Mouse (Mus musculus) midbrain, embryonic 16.5 days (tissue): Measurements from ENCODE around the gene Hist1h2bk. TPM values are rescaled to one million over a fixed set of nuclear protein-coding genes. Genes with fewer than 3 reads are reported as not detected.
A peak's percentile ranks its signal among the peaks of the same experiment; 100 is the strongest.
"Not testable (repeated sequence)": the region's sequence is repeated elsewhere in the genome, so short reads cannot be mapped to it uniquely, and the experiment has no call there.

ENCODE experiments used
- ATAC-seq: fragments of 200-750 bp; cut with Nextera tagmentation; 2 replicates; pipeline ENCODE4 v1.8.0; 2017; ENCODE audit warnings: moderate TSS enrichment
- H3K27ac ChIP-seq: fragments of 300-500 bp; sonication (generic); 2 replicates; pipeline ENCODE4 v1.5.1; 2014; ENCODE audit warnings: mild to moderate bottlenecking, low read length, mixed read lengths
- H3K27me3 ChIP-seq: fragments of 300-500 bp; sonication (generic); 2 replicates; pipeline ENCODE4 v1.6.1; 2014; ENCODE audit warnings: low read depth, low read length, mixed read lengths; ENCODE audit not compliant: control insufficient read depth, insufficient read depth
- H3K36me3 ChIP-seq: fragments of 300-500 bp; sonication (generic); 2 replicates; pipeline ENCODE4 v1.6.1; 2014; ENCODE audit warnings: mild to moderate bottlenecking, low read length, moderate library complexity, mixed read lengths; ENCODE audit not compliant: control insufficient read depth, insufficient read depth
- H3K4me1 ChIP-seq: fragments of 300-500 bp; sonication (generic); 2 replicates; pipeline ENCODE4 v1.6.1; 2014; ENCODE audit warnings: mild to moderate bottlenecking, low read length, mixed read lengths; ENCODE audit not compliant: control insufficient read depth, insufficient read depth
- H3K4me2 ChIP-seq: fragments of 300-500 bp; sonication (generic); 2 replicates; pipeline ENCODE4 v1.6.1; 2014; ENCODE audit warnings: mild to moderate bottlenecking, low read length, mixed read lengths
- H3K4me3 ChIP-seq: fragments of 300-500 bp; sonication (generic); 2 replicates; pipeline ENCODE4 v1.5.1; 2014; ENCODE audit warnings: low read depth, mild to moderate bottlenecking, low read length, moderate library complexity, mixed read lengths
- H3K9ac ChIP-seq: fragments of 300-500 bp; sonication (generic); 2 replicates; pipeline ENCODE4 v1.6.1; 2014; ENCODE audit warnings: low read depth, low read length, mixed read lengths
- H3K9me3 ChIP-seq: fragments of 300-500 bp; sonication (generic); replicated peaks from 2 replicates; pipeline ENCODE4 v1.6.1; 2014; ENCODE audit warnings: mild to moderate bottlenecking, low read length, mixed read lengths; ENCODE audit not compliant: control insufficient read depth, poor library complexity, severe bottlenecking
- WGBS: fragments of 180-500 bp; shearing (Covaris S2); extraction: QIAGEN DNeasy Blood & Tissue Kit; methylation state at CpG from one replicate; pipeline ENCODE4 v1.1.7; 2014; 5-methylcytosine and 5-hydroxymethylcytosine counted together
- polyA plus RNA-seq: library from polyadenylated mRNA; unstranded; fragments of >200 nt; fragmentation: Nextera tagmentation; extraction: Ambion mirVana; gene quantifications from 2 replicates; pipeline ENCODE4 v1.2.1, GENCODE M21; 2015

Gene Hist1h2bk
- polyA plus RNA-seq, 1 experiment from 2014 or later: not detected

DNA sequence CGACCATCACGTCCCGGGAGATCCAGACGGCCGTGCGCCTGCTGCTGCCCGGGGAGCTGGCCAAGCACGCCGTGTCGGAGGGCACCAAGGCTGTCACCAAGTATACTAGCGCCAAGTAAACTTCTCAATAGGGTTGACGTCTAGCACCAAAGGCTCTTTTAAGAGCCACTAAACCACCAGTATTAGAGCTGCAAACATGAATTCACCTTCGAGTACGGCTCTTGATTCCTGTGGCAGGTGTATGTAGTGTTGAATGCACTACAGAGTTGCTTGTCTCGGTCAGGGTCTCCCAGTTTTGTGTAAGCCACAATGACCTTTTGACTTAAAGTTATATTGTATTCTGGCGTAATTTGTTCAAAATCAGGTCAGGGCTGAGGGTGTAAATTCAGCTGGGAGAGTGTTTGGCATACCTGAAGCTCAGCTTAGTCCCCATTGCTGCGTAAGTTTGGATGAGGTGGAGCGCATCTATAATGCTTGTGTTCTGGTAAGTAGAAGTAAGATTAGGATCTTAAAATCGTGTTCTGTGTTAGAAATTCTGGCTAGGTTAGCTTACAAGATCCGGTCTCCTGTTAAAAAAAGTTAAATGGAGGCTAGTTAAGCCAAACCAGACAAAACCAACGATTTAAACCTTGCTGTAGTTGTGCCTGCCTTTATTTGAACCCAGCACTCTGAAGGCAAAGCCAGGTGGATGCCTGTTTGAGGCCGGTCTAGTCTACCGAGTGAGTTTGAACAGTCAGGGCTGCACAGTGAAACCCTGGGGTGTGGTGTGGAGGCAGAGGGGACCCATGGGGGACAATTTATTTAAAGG is 683 bp downstream of the Hist1h2bk start:
- peak; percentile 22; the same call in 1 of the 2 replicates for ATAC-seq
- H3K9ac ChIP-seq: 0 out of 2 replicates have a peak overlapping the region, but pooled peaks have one; percentile 21

DNA sequence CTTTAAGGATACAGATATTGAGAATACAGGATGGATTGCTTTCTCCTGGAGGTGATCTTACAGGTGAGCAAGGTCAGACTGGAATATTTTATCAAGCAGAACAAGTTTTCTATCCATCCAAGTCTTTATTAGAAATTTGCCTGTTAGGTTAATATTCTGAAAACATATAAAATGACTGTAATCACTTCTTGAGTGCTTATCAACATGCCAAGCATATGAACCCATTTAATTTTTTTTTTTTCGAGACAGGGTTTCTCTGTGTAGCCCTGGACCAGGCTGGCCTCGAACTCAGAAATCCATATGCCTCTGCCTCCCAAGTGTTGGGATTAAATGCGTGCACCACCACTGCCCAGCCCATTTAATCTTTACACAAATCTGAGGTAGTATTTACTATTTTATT is 1.3 kb downstream of the Hist1h2bk start:
- WGBS: 65% methylated on average over 3 of the region's 3 CpGs
- Histone ChIP-seq H3K36me3 (no peaks in the 10 kb centered on the region), H3K4me1 (peaks cover 29% of the 10 kb centered on the region), H3K27me3 (no peaks in the 10 kb centered on the region), H3K4me3 (no peak overlapping the region), H3K9ac (no peak overlapping the region), H3K9me3 (no peaks in the 10 kb centered on the region), H3K27ac (no peak overlapping the region), H3K4me2 (no peak overlapping the region; the same call in 1 of the 2 replicates)
- ATAC-seq: no peak

More for the DNA sequence above, 683 bp downstream of the Hist1h2bk start:
- Histone ChIP-seq H3K4me3 (peak overlapping the region; percentile 40), H3K4me1 (peaks cover 25% of the 10 kb centered on the region), H3K27ac (peak overlapping the region; percentile 59; the same call in 1 of the 2 replicates), H3K36me3 (no peaks in the 10 kb centered on the region), H3K27me3 (no peaks in the 10 kb centered on the region), H3K4me2 (peak overlapping the region; percentile 74), H3K9me3 (no peaks in the 10 kb centered on the region)
- WGBS: 2% methylated on average over 17 of the region's 23 CpGs

DNA sequence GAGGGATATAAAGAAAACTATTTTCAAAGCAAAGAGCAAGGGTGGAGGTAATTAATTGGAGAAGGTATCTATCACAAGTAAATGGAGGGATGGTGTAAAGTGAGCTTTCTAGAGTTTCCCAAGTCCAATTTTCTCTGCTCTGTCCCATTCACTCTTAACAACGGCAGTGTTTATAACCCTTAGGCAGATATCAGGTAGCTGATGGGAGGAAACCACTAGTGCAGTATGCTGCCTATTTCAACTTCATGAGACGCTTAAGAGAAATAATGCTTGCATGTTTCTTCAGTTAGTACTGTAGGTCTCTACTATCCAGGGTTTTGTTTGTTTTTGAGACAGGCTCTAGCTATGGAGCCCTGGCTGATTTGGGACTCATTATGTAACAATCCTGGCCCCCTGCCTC is 1.7 kb downstream of the Hist1h2bk start:
- no peak overlapping the region for H3K4me2 ChIP-seq
- 79% methylated on average over 2 of the region's 2 CpGs for WGBS
- no peaks in the 10 kb centered on the region for H3K9me3 ChIP-seq
- H3K4me1 ChIP-seq: peaks cover 33% of the 10 kb centered on the region
- no peak overlapping the region for H3K9ac ChIP-seq
- H3K4me3 ChIP-seq: no peak overlapping the region
- H3K36me3 ChIP-seq: no peaks in the 10 kb centered on the region
- no peak for ATAC-seq
- H3K27me3 ChIP-seq: no peaks in the 10 kb centered on the region
- no peak overlapping the region for H3K27ac ChIP-seq

DNA sequence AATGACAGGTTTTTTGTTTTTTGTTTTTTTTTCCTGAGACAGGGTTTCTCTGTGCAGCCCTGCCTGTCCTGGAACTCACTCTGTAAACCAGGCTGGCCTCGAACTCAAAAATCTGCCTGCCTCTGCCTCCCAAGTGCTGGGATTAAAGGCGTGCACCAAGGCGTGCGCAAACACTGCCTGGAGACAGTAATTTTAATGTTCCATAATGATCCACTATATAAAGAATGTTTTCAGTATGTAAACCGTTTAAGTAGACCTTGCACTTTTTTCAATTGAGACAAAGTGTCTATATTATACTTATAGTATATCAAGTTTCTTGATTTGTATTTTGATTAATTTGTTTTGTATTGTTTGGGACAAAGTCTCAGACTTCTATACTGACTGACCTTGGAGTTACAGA is 3.7 kb downstream of the Hist1h2bk start:
- H3K9me3 ChIP-seq: no peaks in the 10 kb centered on the region
- H3K9ac ChIP-seq: no peak overlapping the region
- no peaks in the 10 kb centered on the region for H3K27me3 ChIP-seq
- H3K36me3 ChIP-seq: no peaks in the 10 kb centered on the region
- 66% methylated on average over 5 of the region's 5 CpGs for WGBS
- no peak overlapping the region for H3K4me2 ChIP-seq
- no peak for ATAC-seq
- H3K4me1 ChIP-seq: peaks cover 40% of the 10 kb centered on the region
- no peak overlapping the region for H3K4me3 ChIP-seq
- no peak overlapping the region for H3K27ac ChIP-seq

DNA sequence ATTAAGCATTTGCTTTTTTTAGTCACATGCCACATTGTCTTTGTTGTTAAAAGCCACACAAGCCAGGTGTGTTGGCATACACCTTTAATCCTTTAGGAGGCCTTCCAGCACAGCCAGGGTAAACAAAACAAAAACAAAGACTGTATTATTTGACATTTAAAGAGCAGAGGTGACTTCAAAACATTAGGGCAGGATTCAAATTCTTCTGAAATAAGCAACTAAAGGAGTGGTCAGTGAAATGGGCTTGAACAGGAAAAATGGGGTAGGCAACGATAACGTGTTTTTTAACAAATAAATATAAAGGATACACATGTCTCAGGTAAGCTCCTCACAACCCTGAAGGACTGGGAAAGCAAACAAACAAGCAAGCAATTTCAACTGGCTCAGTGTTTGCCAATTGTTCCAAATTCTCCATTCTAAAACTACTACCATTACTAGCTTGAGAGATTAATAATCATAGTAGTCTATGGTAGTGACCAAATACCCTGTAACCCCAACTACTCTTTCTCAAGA is 4.3 kb downstream of the Hist1h2bk start:
- no peak for ATAC-seq
- H3K4me2 ChIP-seq: peak overlapping the region; percentile 89
- H3K27me3 ChIP-seq: no peaks in the 10 kb centered on the region
- WGBS: 10% methylated on average over 2 of the region's 2 CpGs
- H3K9ac ChIP-seq: no peak overlapping the region
- peaks cover 35% of the 10 kb centered on the region for H3K4me1 ChIP-seq
- no peak overlapping the region; the same call in 1 of the 2 replicates for H3K4me3 ChIP-seq
- H3K9me3 ChIP-seq: no peaks in the 10 kb centered on the region
- H3K27ac ChIP-seq: no peak overlapping the region
- no peaks in the 10 kb centered on the region for H3K36me3 ChIP-seq

DNA sequence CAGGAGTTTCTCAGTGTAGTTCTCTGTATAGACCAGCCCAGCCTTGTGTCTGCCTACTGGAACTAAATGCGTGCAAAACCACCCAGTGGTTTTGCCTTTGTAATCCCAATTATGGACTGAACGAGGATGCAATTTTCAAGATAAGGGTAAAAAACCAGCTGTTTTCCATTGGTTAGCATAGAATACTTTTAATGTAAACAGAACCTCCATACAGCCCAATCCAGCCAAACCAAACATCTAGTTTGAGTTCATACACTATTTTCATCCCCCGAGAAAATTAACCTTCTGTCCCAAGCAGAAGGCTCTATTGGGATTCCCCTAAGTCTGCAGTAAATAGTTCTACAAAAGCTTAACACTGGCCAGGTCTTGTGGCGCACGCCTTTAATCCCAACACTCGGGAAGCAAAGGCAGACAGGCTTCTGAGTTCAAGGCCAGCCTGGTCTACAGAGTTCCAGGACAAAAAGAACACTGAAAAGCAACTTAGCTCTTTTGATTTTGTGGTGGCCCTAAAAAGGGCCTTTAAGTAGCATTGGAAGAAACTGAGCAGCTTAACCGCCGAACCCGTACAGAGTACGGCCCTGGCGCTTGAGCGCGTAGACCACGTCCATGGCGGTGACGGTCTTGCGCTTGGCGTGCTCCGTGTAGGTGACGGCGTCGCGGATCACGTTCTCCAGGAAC is 4.9 kb downstream of the Hist1h2bk start:
- Histone ChIP-seq H3K9me3 (no peaks in the 10 kb centered on the region), H3K27me3 (no peaks in the 10 kb centered on the region), H3K4me1 (peaks cover 34% of the 10 kb centered on the region), H3K4me3 (peak overlapping the region; percentile 42), H3K4me2 (peak overlapping the region; percentile 89), H3K27ac (peak overlapping the region; percentile 72), H3K36me3 (no peaks in the 10 kb centered on the region), H3K9ac (peak overlapping the region; percentile 46; the same call in 1 of the 2 replicates)
- no peak for ATAC-seq
- 2% methylated on average over 19 of the region's 24 CpGs for WGBS

DNA sequence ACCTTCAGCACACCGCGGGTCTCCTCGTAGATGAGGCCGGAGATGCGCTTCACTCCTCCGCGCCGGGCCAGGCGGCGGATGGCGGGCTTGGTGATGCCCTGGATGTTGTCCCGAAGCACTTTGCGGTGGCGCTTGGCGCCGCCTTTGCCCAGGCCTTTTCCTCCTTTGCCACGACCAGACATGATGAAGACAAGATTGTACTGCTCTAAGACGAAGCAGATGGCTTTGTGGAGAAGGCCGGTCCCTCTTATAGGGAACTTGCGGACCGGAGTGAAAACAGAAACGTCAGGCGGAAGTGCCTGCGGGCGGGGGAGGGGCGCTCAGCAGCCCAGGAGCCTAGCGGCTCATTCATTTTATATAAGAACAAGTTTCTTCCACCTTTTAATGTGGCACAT is 5.5 kb downstream of the Hist1h2bk start, which contains the start of gene Hist1h4i:
TSS of gene Hist1h4i (minus strand) at position 221 of the 395 bp plus-strand sequence.
- H3K36me3 ChIP-seq, H3K27me3 ChIP-seq, H3K9me3 ChIP-seq: not testable (repeated sequence)
- WGBS: under 1% methylated on average over 22 of the region's 27 CpGs
- Histone ChIP-seq H3K9ac (peak within 1 kb of the TSS; percentile 46; the same call in 1 of the 2 replicates), H3K27ac (peak within 1 kb of the TSS; percentile 72), H3K4me1 (peaks cover 33% of the 10 kb centered on the region), H3K4me2 (peak within 1 kb of the TSS; percentile 89), H3K4me3 (peak within 1 kb of the TSS; percentile 42)
- ATAC-seq: peak; percentile 39

DNA sequence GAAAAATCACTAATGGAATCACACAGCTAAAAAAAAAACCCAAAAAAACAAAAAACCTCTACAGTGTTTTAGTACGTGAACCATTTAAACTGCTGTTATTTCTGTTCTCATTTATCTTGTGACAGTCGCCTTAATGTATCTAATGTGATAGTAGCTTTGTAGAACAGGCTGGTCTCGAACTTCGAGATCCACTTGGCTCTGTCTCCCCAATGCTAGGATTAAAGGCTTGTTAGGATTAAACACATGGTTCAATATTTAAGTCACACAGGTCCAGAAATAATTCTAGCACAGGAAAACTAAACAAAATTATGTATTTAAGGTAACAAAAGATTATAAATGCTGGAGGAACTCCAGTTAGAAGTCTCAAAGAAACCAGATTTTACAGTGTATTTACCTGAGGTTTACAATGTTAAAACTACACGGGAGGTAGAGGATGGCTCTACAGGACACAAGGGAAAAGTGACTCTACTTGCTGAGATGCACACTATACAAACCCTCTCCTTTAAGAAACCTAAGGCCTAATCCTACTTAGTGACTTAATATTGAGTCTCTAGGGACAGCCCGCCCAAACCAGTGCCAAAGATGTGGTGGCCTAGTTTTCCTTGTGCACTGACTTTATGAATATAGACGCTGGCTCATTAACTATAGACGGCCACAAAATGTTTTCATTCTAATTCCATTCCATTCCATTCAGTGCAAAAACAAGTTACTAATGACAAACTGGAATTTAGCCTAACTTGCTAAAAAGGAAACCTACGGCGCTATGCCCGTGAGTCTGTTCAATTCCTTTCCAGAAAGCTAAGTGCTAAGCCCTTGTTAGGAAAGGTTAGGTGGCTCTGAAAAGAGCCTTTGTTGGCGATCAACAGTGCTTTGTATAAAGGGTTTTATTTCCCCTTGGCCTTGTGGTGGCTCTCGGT is 6.2 kb downstream of the Hist1h2bk start:
- peaks cover 27% of the 10 kb centered on the region for H3K4me1 ChIP-seq
- no peaks in the 10 kb centered on the region for H3K27me3 ChIP-seq
- peak overlapping the region; percentile 36; the same call in 1 of the 2 replicates for H3K9ac ChIP-seq
- H3K4me2 ChIP-seq: peak overlapping the region; percentile 78
- peak overlapping the region; percentile 34 for H3K4me3 ChIP-seq
- H3K36me3 ChIP-seq: no peaks in the 10 kb centered on the region
- WGBS: 2% methylated on average over 13 of the region's 13 CpGs
- peak overlapping the region; percentile 73 for H3K27ac ChIP-seq
- no peak for ATAC-seq
- no peaks in the 10 kb centered on the region for H3K9me3 ChIP-seq
